Mouse (Mus musculus): ENCODE results near the gene 1500009C09Rik. TPM values are rescaled to one million over a fixed set of nuclear protein-coding genes. Genes with fewer than 3 reads are reported as not detected.
A peak's percentile ranks its signal among the peaks of the same experiment; 100 is the strongest.

1500009C09Rik gene
- polyA plus RNA-seq, 1 experiment from 2014 or later, result 9.2 TPM

DNA sequence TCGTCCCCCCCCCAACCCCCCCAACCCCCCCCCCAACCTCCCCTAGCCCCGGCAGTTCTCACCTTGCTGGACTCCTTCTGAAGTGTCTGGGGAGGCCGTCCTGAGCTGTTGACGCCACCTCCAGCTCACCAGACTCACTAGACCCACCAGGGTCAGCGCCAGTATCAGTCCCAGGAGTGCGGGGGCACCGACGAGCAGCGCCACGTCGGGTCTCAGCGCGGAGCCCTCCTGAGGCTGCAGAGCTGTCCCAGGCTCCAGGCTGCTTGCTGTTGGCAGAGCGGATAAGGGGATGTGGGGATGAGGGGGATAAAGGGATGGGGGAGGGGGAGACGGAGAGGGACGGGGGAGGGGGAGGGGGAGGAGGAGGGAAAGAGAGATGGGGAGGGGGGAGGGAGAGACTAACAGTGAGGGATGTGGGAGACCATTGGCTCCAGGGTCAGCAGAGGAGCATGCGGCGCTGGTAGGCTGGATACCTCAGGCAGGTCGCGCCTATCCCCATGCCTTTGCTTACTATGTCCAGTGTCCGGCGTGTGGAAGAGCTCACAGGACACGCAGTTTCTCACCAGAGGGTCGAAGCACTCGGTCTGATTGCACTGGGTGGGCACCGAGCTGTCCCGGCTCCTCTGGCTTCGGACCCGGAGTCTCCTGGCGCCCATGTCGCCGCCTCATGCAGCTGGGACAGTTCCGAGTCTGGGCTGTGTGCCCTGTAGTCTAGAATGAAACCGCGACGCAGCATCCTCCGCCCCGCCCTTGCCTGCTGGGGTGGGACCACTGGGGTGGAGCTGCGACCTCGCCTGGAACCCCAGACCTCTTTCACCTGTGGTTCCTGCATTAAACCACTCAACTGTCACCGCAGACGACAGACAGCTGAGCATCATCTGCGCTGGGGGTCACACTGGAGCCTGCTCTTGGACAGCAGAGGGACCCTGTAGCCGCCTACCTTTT is 28.3 kb upstream of the 1500009C09Rik start, which contains the start of gene Tnfrsf13c:
Tnfrsf13c (minus strand) TSS at position 713 of the 945 bp plus-strand sequence.
- H3K4me2 ChIP-seq, result peak within 1 kb of the TSS; percentile 64
- H3K27ac ChIP-seq, result no peak within 1 kb of the TSS
- peaks cover 27% of the 10 kb centered on the region for H3K4me1 ChIP-seq (replicated peaks)
- H3K9me3 ChIP-seq, result no peaks in the 10 kb centered on the region
- H3K4me3 ChIP-seq, result peak within 1 kb of the TSS; percentile 34
- ATAC-seq (ENCODE audit: low FRiP score), result peak; percentile 59
- under 1% methylated on average over 43 of the region's 44 CpGs for WGBS
- H3K9ac ChIP-seq, result peak within 1 kb of the TSS; percentile 71
- H3K36me3 ChIP-seq, result no peaks in the 10 kb centered on the region
- H3K27me3 ChIP-seq, result peaks cover 37% of the 10 kb centered on the region

DNA sequence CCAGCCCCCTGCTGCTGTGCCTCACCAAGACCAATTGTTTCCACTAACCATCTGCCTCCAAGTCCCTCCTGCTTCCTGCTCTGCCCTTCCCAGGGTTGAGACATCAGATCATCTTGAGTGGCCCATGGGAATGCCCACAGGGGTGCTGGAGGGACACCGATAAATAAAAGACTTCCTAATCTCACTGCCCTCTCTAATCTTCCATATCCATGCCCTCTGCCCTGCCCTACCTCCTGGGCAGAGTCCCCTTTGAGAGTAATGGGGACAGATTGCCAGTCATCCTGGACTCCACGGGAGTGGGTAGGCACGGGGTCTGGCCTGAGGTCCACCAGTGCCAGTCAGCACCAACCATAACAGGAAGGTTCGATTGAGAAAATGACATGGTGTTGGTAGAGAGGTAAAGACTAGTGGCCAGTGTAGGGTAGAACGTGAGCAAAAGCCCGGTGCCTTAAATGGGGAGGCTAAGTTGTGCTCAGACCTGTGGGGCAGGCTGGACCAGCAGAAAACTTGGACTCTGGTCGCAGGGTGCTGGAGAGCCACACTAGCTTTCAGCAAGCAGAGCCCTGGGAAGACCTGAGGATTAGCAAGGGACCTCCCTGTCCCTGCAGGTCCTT is 27.5 kb upstream of the 1500009C09Rik start:
- Histone ChIP-seq H3K4me3 (no peak overlapping the region; the same call in 1 of the 2 replicates), H3K36me3 (no peaks in the 10 kb centered on the region), H3K4me2 (peak overlapping the region; percentile 64; the same call in 1 of the 2 replicates), H3K27ac (no peak overlapping the region), H3K9ac (peak overlapping the region; percentile 71; the same call in 1 of the 2 replicates), H3K4me1 (replicated peaks) (peaks cover 32% of the 10 kb centered on the region), H3K9me3 (no peaks in the 10 kb centered on the region), H3K27me3 (peaks cover 37% of the 10 kb centered on the region)
- 42% methylated on average over 7 of the region's 7 CpGs for WGBS
- ATAC-seq (ENCODE audit: low FRiP score), result no peak

DNA sequence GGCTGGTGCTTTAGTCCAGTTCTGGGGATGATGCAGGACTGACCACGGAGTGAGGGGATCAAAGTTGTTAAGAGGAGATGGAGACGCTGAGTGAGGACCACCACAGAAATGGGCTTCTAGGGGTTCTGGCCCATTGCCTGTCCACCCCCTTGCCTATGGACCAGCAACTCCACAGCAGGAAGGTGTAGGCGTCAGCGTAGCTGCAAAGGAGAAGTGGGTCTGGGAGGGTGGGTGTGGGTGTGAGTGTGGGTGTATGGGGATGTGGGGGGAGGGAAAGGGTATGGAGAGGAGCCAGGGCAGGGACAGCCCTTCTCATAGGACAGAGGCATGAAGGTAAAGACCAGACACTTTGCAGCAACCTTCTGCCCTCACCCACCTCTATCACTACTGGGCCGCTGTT is 26.4 kb upstream of the 1500009C09Rik start:
- Histone ChIP-seq H3K9ac (no peak overlapping the region), H3K9me3 (no peaks in the 10 kb centered on the region), H3K4me1 (replicated peaks) (peaks cover 26% of the 10 kb centered on the region), H3K4me2 (no peak overlapping the region), H3K36me3 (no peaks in the 10 kb centered on the region), H3K27me3 (peaks cover 40% of the 10 kb centered on the region), H3K27ac (no peak overlapping the region), H3K4me3 (no peak overlapping the region)
- ATAC-seq (ENCODE audit: low FRiP score), result no peak
- 87% methylated on average over 5 of the region's 5 CpGs for WGBS

DNA sequence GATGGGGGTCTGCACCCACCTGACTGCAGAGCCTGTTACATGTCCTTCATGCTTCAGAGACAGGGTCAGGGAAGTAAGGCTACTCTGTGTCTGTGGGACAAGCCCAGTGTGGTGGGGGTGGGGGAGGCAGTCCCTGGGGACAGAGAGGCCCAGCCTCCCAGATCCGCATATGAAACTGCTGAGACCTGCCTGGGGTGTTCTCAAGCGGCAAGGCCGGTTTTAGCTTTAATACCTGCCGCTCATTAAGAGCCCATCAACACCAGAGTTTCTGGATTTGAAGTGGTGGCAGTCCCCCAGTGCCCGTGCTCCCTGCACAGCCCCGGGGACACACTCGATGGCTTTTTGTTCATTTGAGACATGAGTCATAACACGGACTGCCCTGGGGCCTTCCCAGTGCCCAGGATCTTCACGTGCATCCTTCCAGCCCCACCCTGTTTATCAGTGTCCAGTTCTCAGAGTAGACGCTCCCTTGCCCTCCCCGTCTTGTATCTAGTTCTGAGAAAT is 22.6 kb upstream of the 1500009C09Rik start:
- WGBS, result 37% methylated on average over 11 of the region's 11 CpGs
- H3K9ac ChIP-seq, result no peak overlapping the region

DNA sequence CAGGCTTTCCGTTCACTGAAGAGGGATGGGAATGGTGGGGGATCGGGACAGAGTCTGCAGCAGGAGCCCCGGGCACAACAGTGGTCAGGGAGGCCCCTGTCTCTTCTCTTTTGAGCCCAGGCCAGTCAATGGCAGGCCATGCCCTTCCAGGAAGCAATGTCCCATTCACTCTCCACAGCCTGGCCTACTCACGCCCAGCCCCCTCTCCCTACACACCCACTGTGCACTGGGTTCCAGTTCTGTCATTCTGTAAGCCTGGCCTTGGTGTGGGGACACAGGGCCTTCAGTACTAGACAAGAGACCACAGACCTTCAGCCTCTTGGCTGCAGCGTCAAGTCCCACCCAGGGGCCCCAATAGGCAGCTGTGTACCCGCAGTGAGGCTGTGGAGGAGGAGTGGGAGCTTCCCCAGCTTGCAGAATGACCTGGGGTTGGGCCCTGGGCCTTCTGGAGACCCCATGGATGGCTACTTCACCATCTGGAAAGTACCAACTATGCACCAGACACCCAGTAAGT is 22.0 kb upstream of the 1500009C09Rik start:
- no peak overlapping the region for H3K4me3 ChIP-seq
- peaks cover 15% of the 10 kb centered on the region for H3K27me3 ChIP-seq
- 77% methylated on average over 6 of the region's 6 CpGs for WGBS
- no peak for ATAC-seq (ENCODE audit: low FRiP score)
- no peaks in the 10 kb centered on the region for H3K9me3 ChIP-seq
- no peak overlapping the region for H3K9ac ChIP-seq
- H3K36me3 ChIP-seq, result no peaks in the 10 kb centered on the region
- H3K4me1 ChIP-seq (replicated peaks), result peaks cover 15% of the 10 kb centered on the region
- no peak overlapping the region for H3K27ac ChIP-seq
- no peak overlapping the region for H3K4me2 ChIP-seq

More for the DNA sequence above, 22.6 kb upstream of the 1500009C09Rik start:
- ATAC-seq (ENCODE audit: low FRiP score), result no peak
- H3K9me3 ChIP-seq, result no peaks in the 10 kb centered on the region
- no peak overlapping the region for H3K27ac ChIP-seq
- no peaks in the 10 kb centered on the region for H3K36me3 ChIP-seq
- peaks cover 18% of the 10 kb centered on the region for H3K4me1 ChIP-seq (replicated peaks)
- H3K4me3 ChIP-seq, result no peak overlapping the region
- no peak overlapping the region for H3K4me2 ChIP-seq
- H3K27me3 ChIP-seq, result peaks cover 21% of the 10 kb centered on the region

DNA sequence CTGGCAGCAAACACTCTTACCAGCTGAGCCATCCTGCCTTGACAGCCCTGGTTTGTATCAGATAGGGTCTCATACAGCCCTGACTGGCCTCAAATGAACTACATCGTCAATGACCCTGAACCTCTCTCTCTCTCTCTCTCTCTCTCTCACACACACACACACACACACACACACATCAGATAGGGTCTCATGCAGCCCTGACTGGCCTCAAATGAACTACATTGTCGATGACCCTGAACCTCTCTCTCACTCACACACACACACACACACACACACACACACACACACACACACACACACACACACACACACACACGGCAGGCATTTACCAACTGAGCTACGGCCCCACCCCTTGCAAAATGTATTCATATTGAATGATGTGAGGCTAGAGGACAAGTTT is 21.1 kb upstream of the 1500009C09Rik start:
- peaks cover 15% of the 10 kb centered on the region for H3K4me1 ChIP-seq (replicated peaks)
- no peak overlapping the region for H3K4me3 ChIP-seq
- H3K9me3 ChIP-seq, result no peaks in the 10 kb centered on the region
- no peak overlapping the region for H3K9ac ChIP-seq
- ATAC-seq (ENCODE audit: low FRiP score), result no peak
- H3K27ac ChIP-seq, result no peak overlapping the region
- H3K4me2 ChIP-seq, result no peak overlapping the region
- 0 out of 2 replicates have a peak, but pooled peaks cover 8% of the 10 kb centered on the region for H3K27me3 ChIP-seq
- WGBS, result 77% methylated on average over 4 of the region's 4 CpGs
- no peaks in the 10 kb centered on the region for H3K36me3 ChIP-seq

DNA sequence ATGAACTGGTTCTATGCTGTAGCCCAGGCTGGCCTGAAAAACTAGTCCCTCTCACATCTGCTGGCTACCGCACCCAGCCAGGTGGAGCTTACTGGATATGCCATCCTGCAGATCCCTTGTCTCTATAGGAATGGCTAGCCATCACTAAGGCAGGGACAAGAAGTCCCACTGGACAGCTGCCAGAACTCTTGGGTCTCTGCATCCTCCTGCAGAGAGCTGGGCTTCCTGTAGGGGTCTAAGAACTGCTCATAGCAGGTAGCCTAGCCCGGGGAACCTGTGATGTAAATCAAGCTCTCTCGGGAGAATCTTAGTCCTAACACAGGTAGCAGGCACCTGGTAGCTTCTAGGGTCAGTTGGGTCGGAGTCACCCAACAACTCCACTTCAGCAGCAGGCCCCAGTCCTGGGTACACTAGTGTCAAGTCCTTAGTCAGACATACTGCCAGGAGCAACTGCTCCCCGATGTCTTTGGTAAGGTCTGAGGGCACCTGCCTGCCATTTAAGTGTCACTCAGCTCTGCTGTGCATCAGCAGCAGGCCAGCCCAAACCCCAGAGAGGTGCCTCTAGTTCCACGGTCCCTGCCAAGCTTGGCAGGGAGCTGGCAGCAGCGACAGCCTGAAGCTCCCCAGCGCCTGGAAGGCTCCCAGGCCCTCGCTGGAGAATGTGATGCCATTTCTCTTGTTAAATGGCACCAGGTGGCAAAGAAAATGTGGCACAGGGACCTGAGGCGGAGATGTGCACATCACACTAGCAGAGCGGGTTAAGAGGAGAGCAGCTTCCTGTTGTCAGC is 20.4 kb upstream of the 1500009C09Rik start:
- Histone ChIP-seq H3K27ac (no peak overlapping the region), H3K4me2 (no peak overlapping the region), H3K9ac (no peak overlapping the region), H3K4me1 (replicated peaks) (peaks cover 15% of the 10 kb centered on the region), H3K4me3 (no peak overlapping the region), H3K27me3 (0 out of 2 replicates have a peak, but pooled peaks cover 6% of the 10 kb centered on the region), H3K36me3 (no peaks in the 10 kb centered on the region), H3K9me3 (no peaks in the 10 kb centered on the region)
- no peak for ATAC-seq (ENCODE audit: low FRiP score)
- 67% methylated on average over 11 of the region's 11 CpGs for WGBS

DNA sequence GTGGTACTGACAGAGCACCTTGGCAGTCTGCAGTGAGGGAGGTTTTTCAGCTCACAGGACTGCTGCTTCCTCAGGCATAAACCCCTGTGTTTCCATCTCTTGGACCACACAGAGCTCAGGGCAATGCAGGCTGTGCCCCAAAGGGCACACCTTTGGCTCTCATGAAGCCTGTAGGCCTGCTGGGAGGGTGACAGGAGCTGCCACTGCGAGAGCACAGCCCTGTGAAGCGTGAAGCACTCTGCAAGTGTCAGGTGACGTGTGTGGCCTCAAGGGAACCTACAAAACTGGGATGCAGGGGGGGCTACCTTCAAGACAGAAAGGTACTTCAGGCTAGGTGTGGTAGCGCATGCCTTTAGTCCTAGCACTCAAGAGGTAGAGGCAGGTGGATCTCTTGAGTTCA is 19.5 kb upstream of the 1500009C09Rik start:
- no peak overlapping the region for H3K9ac ChIP-seq

DNA sequence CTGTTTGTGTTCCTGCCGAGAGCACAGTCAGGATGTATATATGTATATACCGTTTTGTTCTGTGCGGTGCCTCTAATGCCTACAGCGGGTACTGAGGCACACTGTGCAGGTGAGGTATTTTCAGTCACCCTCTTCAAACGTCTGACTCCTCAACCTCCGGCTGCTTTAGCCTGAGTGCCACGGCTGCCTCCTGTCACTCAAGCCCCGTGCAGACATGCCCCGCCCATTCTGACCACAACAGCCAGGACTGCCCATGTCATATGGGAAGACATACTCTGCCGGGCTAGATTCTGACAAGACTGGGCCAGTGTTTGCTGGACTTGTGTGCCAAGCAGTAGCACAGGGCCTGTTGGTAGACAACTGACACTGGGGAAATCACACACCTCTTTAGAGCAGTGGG is 16.5 kb upstream of the 1500009C09Rik start:
- Histone ChIP-seq H3K4me1 (replicated peaks) (peaks cover 10% of the 10 kb centered on the region), H3K27ac (no peak overlapping the region), H3K4me2 (no peak overlapping the region), H3K9me3 (no peaks in the 10 kb centered on the region), H3K9ac (no peak overlapping the region), H3K27me3 (no peaks in the 10 kb centered on the region), H3K36me3 (no peaks in the 10 kb centered on the region), H3K4me3 (no peak overlapping the region)
- no peak for ATAC-seq (ENCODE audit: low FRiP score)
- WGBS, result 77% methylated on average over 10 of the region's 10 CpGs

More for the DNA sequence above, 19.5 kb upstream of the 1500009C09Rik start:
- H3K36me3 ChIP-seq, result no peaks in the 10 kb centered on the region
- no peak overlapping the region for H3K4me3 ChIP-seq
- 77% methylated on average over 4 of the region's 4 CpGs for WGBS
- no peaks in the 10 kb centered on the region for H3K9me3 ChIP-seq
- H3K4me2 ChIP-seq, result no peak overlapping the region
- peaks cover 15% of the 10 kb centered on the region for H3K4me1 ChIP-seq (replicated peaks)
- no peak for ATAC-seq (ENCODE audit: low FRiP score)
- H3K27me3 ChIP-seq, result 0 out of 2 replicates have a peak, but pooled peaks cover 6% of the 10 kb centered on the region
- no peak overlapping the region for H3K27ac ChIP-seq

DNA sequence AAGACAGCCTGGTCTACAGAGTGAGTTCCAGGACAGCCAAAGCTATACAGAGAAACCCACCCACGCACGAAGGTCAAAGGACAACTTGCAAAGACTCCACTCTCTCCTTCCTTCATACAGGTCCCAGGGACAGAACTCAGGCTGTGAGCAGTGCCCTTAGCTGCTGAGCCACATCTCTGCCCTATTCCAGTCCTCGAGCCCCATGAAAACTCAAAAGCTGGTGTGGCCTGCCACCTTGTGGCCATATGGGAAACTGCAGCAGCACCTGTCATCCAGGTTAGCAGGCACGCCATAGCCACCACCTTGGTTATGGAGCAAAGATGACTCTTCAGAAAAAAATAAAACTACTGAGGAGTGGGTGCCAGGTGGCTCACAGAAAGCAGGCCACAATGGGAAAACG is 15.6 kb upstream of the 1500009C09Rik start:
- no peak overlapping the region for H3K9ac ChIP-seq
- ATAC-seq (ENCODE audit: low FRiP score), result peak; percentile 78
- H3K27ac ChIP-seq, result no peak overlapping the region
- no peaks in the 10 kb centered on the region for H3K36me3 ChIP-seq
- 23% methylated on average over 5 of the region's 5 CpGs for WGBS
- H3K4me1 ChIP-seq (replicated peaks), result peaks cover 10% of the 10 kb centered on the region
- H3K27me3 ChIP-seq, result no peaks in the 10 kb centered on the region
- no peak overlapping the region for H3K4me3 ChIP-seq
- no peaks in the 10 kb centered on the region for H3K9me3 ChIP-seq
- no peak overlapping the region for H3K4me2 ChIP-seq

DNA sequence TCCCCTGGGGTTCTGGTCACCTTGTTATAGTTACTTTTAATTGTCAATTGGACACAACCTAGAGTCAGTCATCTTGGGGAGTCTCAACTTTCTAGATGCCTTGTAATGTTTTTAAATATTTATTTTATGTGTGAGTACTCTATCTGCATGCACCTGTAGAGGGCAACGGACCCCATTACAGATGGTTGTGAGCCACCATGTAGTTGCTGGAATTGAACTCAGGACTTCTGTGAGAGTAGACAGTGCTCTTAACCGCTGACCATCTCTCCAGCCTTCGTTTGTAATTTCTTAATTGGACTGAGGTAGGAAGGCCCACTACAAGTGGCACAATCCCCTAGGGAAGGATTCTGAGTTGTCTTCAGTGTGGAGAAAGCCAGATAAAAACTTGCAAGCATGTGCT is 8.9 kb upstream of the 1500009C09Rik start:
- 77% methylated on average over 3 of the region's 3 CpGs for WGBS
- ATAC-seq (ENCODE audit: low FRiP score), result no peak
- peak overlapping the region; percentile 73 for H3K9ac ChIP-seq
- H3K27ac ChIP-seq, result no peak overlapping the region
- peaks cover 13% of the 10 kb centered on the region for H3K4me1 ChIP-seq (replicated peaks)
- H3K4me3 ChIP-seq, result peak overlapping the region; percentile 74
- no peaks in the 10 kb centered on the region for H3K27me3 ChIP-seq
- no peaks in the 10 kb centered on the region for H3K36me3 ChIP-seq
- no peaks in the 10 kb centered on the region for H3K9me3 ChIP-seq
- peak overlapping the region; percentile 92 for H3K4me2 ChIP-seq

Measured in hindbrain, embryonic 13.5 days (tissue).